Mouse (Mus musculus) left cerebral cortex, postnatal 10 days (tissue): ENCODE results near the gene Tubg2. TPM values are rescaled to one million over a fixed set of nuclear protein-coding genes. Genes with fewer than 3 reads are reported as not detected.
"Not testable (repeated sequence)": the region's sequence is repeated elsewhere in the genome, so short reads cannot be mapped to it uniquely, and the experiment has no call there.

Experiments used
- DNase-seq, 2 experiments: peaks; one replicate each; pipeline ENCODE4 v3.0.0; 2021 to 2022; ENCODE audit warnings: low spot score in 2 of 2, mixed read lengths in 1 of 2; ENCODE audit errors: extremely low spot score in 1 of 2
- intact Hi-C: fragments of 180-260 bp; cut with DNase I; formaldehyde crosslinking; loops from one replicate; pipeline ENCODE4 v1.15.1; 2025
- total RNA-seq, 2 experiments: library from RNA; stranded (reverse); gene quantifications; 2 replicates each; pipeline ENCODE4 v1.2.3; 2021

The Tubg2 gene
- total RNA-seq, 2 experiments from 2014 or later = 46.6 to 48.8 TPM

GRCm38 (mm10) chr11:101134217-101134865 is 21.4 kb upstream of the Tubg2 start:
- intact Hi-C loops = loop anchor here (5.0 kb wide), 1 partner anchor 38 kb away; the partner anchor contains the start of genes Cntnap1 and Plekhh3
- no peak for DNase-seq

GRCm38 (mm10) chr11:101137000-101137399 is 18.7 kb upstream of the Tubg2 start:
- intact Hi-C loops = no loop called here
- DNase-seq = no peak

- no peak for DNase-seq
- intact Hi-C loops = no loop called here
Measured at GRCm38 (mm10) chr11:101138536-101139181, 17.0 kb upstream of the Tubg2 start.

- peak in 1 of 2 experiments; percentile 55 for DNase-seq
- intact Hi-C loops = no loop called here
Measured at GRCm38 (mm10) chr11:101140164-101140819, 15.4 kb upstream of the Tubg2 start.

- DNase-seq = no peak
- intact Hi-C loops = no loop called here
Measured at GRCm38 (mm10) chr11:101141088-101141487, 14.6 kb upstream of the Tubg2 start.

- intact Hi-C loops = no loop called here
- no peak for DNase-seq
Measured at GRCm38 (mm10) chr11:101142215-101142967, 13.3 kb upstream of the Tubg2 start.

GRCm38 (mm10) chr11:101143338-101144225 is 12.1 kb upstream of the Tubg2 start:
- intact Hi-C loops = no loop called here
- DNase-seq = no peak

- DNase-seq = no peak
- intact Hi-C loops = no loop called here
Measured at GRCm38 (mm10) chr11:101146377-101146776, 9.3 kb upstream of the Tubg2 start.

GRCm38 (mm10) chr11:101148751-101149150 is 7.0 kb upstream of the Tubg2 start:
- intact Hi-C loops = no loop called here
- DNase-seq = no peak

GRCm38 (mm10) chr11:101149178-101150105 is 6.3 kb upstream of the Tubg2 start:
- no peak for DNase-seq
- intact Hi-C loops = no loop called here

- intact Hi-C loops = no loop called here
- DNase-seq = no peak
Measured at GRCm38 (mm10) chr11:101151063-101151462, 4.6 kb upstream of the Tubg2 start.

- intact Hi-C loops = no loop called here
- no peak for DNase-seq
Measured at GRCm38 (mm10) chr11:101152825-101153224, 2.9 kb upstream of the Tubg2 start.

GRCm38 (mm10) chr11:101154648-101155047 is 1.1 kb upstream of the Tubg2 start:
- DNase-seq = no peak
- intact Hi-C loops = no loop called here

GRCm38 (mm10) chr11:101155151-101155550 is 556 bp upstream of the Tubg2 start:
- no peak for DNase-seq

GRCm38 (mm10) chr11:101160151-101160550 is 4.4 kb downstream of the Tubg2 start:
- DNase-seq, intact Hi-C loops: not testable (repeated sequence)

More at GRCm38 (mm10) chr11:101155151-101155550, 556 bp upstream of the Tubg2 start:
- intact Hi-C loops = no loop called here

- intact Hi-C loops, DNase-seq: not testable (repeated sequence)
Measured at GRCm38 (mm10) chr11:101160981-101161505, 5.3 kb downstream of the Tubg2 start.

GRCm38 (mm10) chr11:101161551-101161950 is 5.8 kb downstream of the Tubg2 start:
- DNase-seq = no peak
- intact Hi-C loops = no loop called here
